Mouse (Mus musculus) neural tube, embryonic 10.5 days (tissue): ENCODE results near the gene Vdac2.

ENCODE experiments used
- DNase-seq: peaks from one replicate; pipeline ENCODE4 v3.0.0-alpha.2; 2017; ENCODE audit warnings: low spot score; ENCODE audit errors: extremely low spot score

The Vdac2 gene

DNA sequence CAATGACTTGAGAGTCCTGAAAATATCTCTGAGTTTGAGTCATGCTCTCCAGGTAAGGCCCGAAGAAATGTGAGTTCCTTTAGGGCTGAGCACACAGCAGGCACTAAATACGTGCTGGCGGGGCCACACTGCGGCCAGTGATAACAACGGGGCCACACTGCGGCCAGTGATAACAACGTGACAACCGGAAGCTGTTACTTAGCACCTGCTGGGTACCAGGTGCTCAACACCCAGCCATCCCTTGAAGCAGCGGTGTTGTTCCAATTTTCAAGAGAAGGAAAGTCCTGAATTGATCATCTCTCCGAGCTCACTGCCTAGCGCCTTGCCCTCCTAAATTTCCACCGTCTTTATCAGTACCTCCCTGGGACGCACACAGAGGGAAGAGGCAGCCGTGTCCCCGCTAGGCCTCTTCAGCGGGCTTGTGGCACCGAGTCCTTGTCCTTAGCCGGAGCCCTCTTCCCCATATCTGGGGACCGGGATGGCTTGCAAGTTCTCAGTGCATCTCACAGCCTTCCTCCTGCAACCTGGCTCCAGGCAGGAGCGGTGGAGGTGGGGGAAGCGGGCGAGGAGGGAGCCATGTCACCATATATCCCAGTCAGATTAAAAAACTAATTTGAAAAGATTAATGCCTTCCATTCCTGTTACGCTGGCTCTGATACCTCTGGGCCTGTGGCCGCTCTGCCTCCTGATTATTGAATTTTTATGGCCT is 25.5 kb downstream of the Vdac2 start:
- no peak for DNase-seq

- DNase-seq, result no peak
These were observed 27.2 kb downstream of the Vdac2 start for GRCm38 (mm10) chr14:21851996-21852791.

- peak; percentile 86 for DNase-seq
These were observed 28.5 kb downstream of the Vdac2 start for GRCm38 (mm10) chr14:21853456-21854109.

- DNase-seq, result no peak
These were observed 29.2 kb downstream of the Vdac2 start for GRCm38 (mm10) chr14:21854271-21854670.

DNA sequence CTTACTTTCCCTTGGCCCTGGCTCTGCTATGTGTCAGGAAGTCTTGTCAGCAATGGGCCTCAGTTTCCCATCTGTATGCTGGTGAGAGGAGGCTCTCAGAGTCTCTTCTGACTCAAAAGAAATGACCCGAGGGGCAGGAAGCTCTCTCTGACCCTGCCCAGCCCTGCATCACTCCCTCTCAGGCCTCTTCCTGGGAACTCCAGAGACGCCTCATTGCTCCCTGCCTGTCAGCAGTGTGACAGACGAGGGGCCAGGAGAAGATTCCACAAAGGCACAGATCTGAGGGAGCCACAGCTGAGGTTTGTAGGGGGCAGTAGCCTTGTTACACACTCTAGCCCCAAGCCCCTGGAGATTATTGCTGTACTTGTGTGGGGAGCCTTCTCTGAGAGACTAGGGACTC is 30.9 kb downstream of the Vdac2 start:
- DNase-seq, result peak; percentile 27

DNA sequence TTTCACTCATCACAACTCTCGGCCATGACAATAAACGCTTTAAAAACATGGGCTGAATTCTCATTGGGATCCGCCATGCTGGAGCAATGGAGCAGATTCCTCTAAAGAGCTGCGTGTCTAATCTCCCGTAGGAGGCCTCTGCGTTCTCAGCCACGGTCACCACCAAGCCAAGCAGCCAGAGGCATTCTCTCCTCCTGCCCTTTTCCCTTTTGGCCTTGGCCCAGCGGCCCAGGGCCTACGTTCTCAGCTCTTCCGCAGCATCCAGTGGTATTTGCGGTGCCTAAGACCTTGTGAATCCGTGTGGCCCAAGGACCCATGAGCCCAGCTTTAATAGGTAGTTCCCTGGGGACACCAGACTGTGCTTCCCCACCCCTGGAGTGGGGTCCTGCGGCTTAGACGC is 31.8 kb downstream of the Vdac2 start:
- DNase-seq, result no peak

- peak; percentile 20 for DNase-seq
These were observed 41.3 kb downstream of the Vdac2 start for GRCm38 (mm10) chr14:21866291-21866690.

DNA sequence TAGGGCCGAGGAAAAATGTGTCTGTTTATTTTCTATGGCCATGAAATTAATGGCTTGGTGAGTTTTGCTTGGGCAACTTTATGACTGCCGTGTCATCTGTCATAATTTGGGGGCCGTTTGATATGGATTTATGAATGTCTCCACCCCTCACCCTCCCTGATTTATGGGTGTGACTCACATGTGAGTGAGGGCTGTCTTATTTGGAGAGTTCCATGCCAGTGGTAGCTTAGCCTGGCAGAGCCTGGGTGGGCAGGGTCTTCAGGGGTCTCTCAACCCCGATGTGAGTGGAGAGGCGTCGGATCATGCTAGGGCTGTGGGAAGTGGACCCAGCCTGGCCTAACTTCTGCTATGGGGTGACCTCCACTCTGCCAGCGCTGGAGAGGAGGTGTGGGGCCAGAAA is 41.8 kb downstream of the Vdac2 start:
- DNase-seq, result no peak

GRCm38 (mm10) chr14:21890430-21890829 is 65.4 kb downstream of the Vdac2 start:
- no peak for DNase-seq

- DNase-seq, result peak; percentile 80
These were observed 66.7 kb downstream of the Vdac2 start for GRCm38 (mm10) chr14:21891581-21892340.

DNA sequence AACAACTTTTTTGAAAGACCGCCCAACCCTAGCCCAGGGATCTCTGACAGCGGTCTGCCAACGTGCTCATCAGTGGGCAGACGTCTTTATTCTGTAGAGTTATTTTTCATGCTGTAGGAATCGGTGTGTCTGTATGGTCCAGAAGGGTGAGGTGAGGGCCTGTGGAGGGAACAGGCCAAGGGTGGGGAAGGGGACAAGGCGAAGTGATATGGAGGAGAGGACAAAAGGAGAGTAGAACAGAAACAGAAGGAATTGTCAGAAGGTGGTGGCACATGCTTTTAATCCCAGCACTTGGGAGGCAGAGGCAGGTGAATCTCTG is 67.3 kb downstream of the Vdac2 start:
- no peak for DNase-seq
